Mouse (Mus musculus): ENCODE results near the gene Dst. TPM values are rescaled to one million over a fixed set of nuclear protein-coding genes. Genes with fewer than 3 reads are reported as not detected.

Dst gene
- total and polyA plus RNA-seq, 3 experiments: 0.08 to 0.60 TPM; not detected in 1

DNA sequence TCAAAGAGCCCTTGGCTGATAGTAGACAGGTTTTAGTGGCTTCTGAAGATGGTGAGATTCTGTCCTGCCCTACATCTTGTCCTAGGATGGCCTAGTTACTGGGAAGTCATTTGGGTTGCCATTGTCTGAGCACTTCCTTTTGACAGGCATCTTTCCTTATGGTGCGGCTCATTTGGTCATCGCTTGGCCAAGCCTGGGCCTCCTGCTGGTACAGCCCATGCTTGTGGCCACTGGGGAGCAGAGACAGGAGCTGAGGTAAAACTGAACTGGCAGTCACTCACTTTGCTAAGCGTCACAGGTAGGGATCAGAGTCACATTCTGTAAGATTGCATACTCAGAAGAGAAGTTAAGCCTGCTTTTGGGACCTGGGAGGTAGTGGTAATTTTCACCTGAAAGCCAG is 24.2 kb downstream of the Dst start:
- Histone ChIP-seq H3K27ac (ENCODE audit: control insufficient read depth, low read depth, low read length) (no peak overlapping the region), H3K9ac (ENCODE audit: control insufficient read depth, low read depth, low read length, poor library complexity, severe bottlenecking) (no peak overlapping the region), H3K9me3 (replicated peaks; ENCODE audit: insufficient read depth, low read length) (no peaks in the 10 kb centered on the region), H3K27me3 (ENCODE audit: control insufficient read depth in 1 of 2, insufficient read depth in 2 of 2, low read length in 2 of 2) (no peaks in the 10 kb centered on the region), H3K79me2 (ENCODE audit: control insufficient read depth, insufficient read depth, low read length, poor library complexity) (no peaks in the 10 kb centered on the region), H3K36me3 (ENCODE audit: control insufficient read depth in 1 of 2, insufficient read depth in 2 of 2, low read length in 2 of 2) (no peaks in the 10 kb centered on the region), H3K4me1 (ENCODE audit: control insufficient read depth in 1 of 2, insufficient read depth in 2 of 2, low read length in 2 of 2) (no peaks in the 10 kb centered on the region), H3K4me3 (ENCODE audit: control insufficient read depth in 1 of 2, insufficient read depth in 1 of 2, low read depth in 2 of 2, low read length in 2 of 2) (no peak overlapping the region)
- TF ChIP-seq POLR2AphosphoS5 (IDR thresholded peaks at IDR 0.05; ENCODE audit: borderline replicate concordance, low read depth, low read length): no peak
- no peak for TF ChIP-seq POLR2A (IDR thresholded peaks at IDR 0.05; ENCODE audit: control insufficient read depth in 1 of 2, insufficient read depth in 1 of 2, low read depth in 1 of 2, low read length in 2 of 2, poor library complexity in 1 of 2)
- TF ChIP-seq CHD2 (IDR thresholded peaks at IDR 0.05; ENCODE audit: low read length): no peak
- no peak for TF ChIP-seq MAX (IDR thresholded peaks at IDR 0.05; ENCODE audit: low read length)
- no peak for TF ChIP-seq MYC (IDR thresholded peaks at IDR 0.05; ENCODE audit: low read depth, low read length)
- TF ChIP-seq ETS1 (IDR thresholded peaks at IDR 0.05; ENCODE audit: low read depth, low read length): no peak
- TF ChIP-seq CTCF (IDR thresholded peaks at IDR 0.05 in 2 of 3, conservative IDR thresholded peaks at IDR 0.05 in 1 of 3; ENCODE audit: control insufficient read depth in 1 of 3, insufficient read depth in 1 of 3, low read depth in 2 of 3, low read length in 3 of 3, poor library complexity in 1 of 3, severe bottlenecking in 1 of 3): no peak
- DNase-seq (ENCODE audit: low read depth, low spot score): no peak

DNA sequence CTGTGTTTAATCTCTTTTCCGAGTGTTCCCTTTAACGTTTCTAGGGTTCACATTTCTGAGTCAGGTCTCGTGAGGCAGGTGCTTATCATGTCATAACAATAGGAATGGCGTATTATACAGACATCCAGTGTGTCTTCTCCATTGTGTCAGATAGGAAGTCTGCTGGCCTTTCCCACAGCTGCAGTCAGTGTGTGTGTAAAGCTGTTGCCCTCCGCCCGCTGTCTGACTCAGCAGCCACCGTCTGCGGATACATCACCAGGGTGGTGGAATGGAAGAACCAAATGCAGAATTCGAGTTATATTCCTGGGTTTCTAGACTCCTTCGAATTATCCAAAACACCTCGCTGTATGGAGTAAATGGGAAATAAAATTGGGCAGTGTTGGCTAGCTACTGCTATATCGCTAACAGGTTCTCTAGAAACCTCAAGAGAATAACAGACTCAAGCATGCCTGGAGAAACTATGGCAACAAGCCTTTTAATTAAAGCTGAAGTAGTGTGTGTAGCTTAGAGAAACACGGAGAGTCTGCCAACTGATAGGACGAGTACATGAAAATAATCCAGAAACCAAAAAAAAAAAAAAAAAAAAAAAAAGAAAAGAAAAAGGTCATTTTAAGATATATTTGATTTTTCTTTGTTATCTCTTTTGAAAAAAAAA is 24.9 kb downstream of the Dst start:
- no peak for DNase-seq (ENCODE audit: low read depth, low spot score)
- no peaks in the 10 kb centered on the region for H3K27me3 ChIP-seq (ENCODE audit: control insufficient read depth in 1 of 2, insufficient read depth in 2 of 2, low read length in 2 of 2)
- no peak overlapping the region for H3K4me3 ChIP-seq (ENCODE audit: control insufficient read depth in 1 of 2, insufficient read depth in 1 of 2, low read depth in 2 of 2, low read length in 2 of 2)
- no peaks in the 10 kb centered on the region for H3K36me3 ChIP-seq (ENCODE audit: control insufficient read depth in 1 of 2, insufficient read depth in 2 of 2, low read length in 2 of 2)
- no peaks in the 10 kb centered on the region for H3K79me2 ChIP-seq (ENCODE audit: control insufficient read depth, insufficient read depth, low read length, poor library complexity)
- TF ChIP-seq MYC (IDR thresholded peaks at IDR 0.05; ENCODE audit: low read depth, low read length) (no peak), GATA1 (IDR thresholded peaks at IDR 0.05; ENCODE audit: low read depth, low read length) (no peak), JUND (IDR thresholded peaks at IDR 0.05; ENCODE audit: low read depth, low read length) (no peak), SMC3 (IDR thresholded peaks at IDR 0.05; ENCODE audit: low read depth, low read length) (no peak), NELFE (IDR thresholded peaks at IDR 0.05; ENCODE audit: low read depth, low read length) (no peak), RAD21 (IDR thresholded peaks at IDR 0.05; ENCODE audit: low read depth, low read length) (no peak), POLR2AphosphoS2 (IDR thresholded peaks at IDR 0.05; ENCODE audit: low read length) (no peak), EP300 (IDR thresholded peaks at IDR 0.05; ENCODE audit: low read depth in 1 of 2, low read length in 2 of 2) (no peak), RCOR1 (IDR thresholded peaks at IDR 0.05; ENCODE audit: low read depth, low read length) (no peak), E2F4 (IDR thresholded peaks at IDR 0.05; ENCODE audit: borderline replicate concordance, low read depth, low read length) (no peak), POLR2A (IDR thresholded peaks at IDR 0.05; ENCODE audit: control insufficient read depth in 1 of 2, insufficient read depth in 1 of 2, low read depth in 1 of 2, low read length in 2 of 2, poor library complexity in 1 of 2) (no peak)
- no peak overlapping the region for H3K27ac ChIP-seq (ENCODE audit: control insufficient read depth, low read depth, low read length)
- no peak overlapping the region for H3K9ac ChIP-seq (ENCODE audit: control insufficient read depth, low read depth, low read length, poor library complexity, severe bottlenecking)
- H3K9me3 ChIP-seq (replicated peaks; ENCODE audit: insufficient read depth, low read length): no peaks in the 10 kb centered on the region
- H3K4me1 ChIP-seq (ENCODE audit: control insufficient read depth in 1 of 2, insufficient read depth in 2 of 2, low read length in 2 of 2): no peaks in the 10 kb centered on the region

Measured in MEL (cell line).